Mouse (Mus musculus) stomach, adult 2 months (tissue): ENCODE data around the gene Rab29. TPM values are rescaled to one million over a fixed set of nuclear protein-coding genes. Genes with fewer than 3 reads are reported as not detected.

Experiments
- polyA plus RNA-seq: library from polyadenylated mRNA; depleted of rRNA; stranded (reverse); fragments of >200 nt; gene quantifications from 2 replicates; pipeline ENCODE4 v1.2.3, GENCODE M21; 2012; rRNA removed

The Rab29 gene
- 10.9 and 11.7 TPM in 2 replicates for polyA plus RNA-seq

DNA sequence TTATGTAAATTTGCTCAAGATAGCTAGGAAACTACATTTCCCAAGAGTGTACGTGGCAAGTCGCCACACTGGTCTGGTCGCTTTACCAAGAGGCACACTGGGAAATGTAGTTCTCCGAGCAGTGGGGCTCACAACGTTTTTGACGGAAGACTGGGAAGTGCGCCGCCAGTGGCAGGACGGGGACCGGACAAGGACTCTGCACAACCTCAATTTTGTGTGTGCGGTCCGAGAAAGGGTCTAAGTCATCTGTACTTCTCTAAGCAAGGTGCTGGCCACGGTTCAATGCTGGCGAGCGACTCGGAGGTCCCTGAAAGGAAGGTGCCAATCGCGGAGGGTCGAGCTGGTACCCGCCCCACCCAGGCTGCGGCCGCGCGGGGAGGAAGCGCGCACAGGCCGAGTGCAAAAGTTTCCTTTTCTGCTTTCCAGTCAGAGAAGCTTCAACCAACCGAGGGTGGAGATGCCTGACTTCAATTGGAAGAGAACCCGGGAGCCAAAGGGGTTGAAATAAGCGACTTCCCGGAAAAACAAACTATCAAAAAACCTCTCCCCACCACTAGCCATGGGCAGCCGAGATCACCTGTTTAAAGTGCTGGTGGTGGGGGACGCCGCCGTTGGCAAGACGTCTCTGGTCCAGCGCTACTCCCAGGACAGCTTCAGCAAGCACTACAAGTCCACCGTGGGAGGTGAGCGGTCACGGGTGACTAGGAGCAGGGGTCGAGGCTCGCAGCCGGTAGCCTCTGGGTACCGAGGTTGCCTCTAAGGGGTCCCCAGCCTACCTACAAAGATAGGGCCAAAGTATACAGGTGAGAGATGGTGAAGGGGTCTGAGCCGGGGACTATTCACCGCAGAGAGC, at the start of gene Rab29:
Rab29 (plus strand) TSS at position 132 of the 853 bp plus-strand sequence.

DNA sequence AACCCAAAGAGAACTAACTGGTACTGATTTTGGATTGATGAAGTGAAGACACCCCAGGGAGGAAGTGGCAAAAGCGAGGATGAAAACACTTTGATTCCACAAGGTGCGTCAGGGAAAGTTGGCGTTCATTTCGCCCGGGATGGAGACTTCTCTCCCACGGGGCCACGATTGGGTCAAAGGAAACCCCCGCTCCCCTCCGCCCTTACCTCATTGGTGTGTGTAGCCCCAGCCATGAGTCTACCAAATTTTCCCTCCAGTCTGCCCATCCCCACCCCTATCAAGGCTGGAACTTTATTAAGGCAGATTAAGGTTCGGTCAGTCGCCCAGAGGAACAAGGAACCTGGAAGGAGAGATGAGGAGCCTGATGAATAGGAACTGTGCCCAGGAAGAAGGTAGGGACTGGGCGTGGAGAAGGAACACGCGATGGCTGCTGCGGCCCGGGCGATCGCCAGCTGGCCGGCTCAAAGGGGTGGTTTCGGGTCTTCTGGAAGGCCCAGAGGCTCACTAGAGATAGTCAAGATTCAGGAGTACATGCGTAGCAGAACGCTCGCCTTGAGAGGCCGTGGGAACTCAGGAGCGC, 39.7 kb upstream of the Rab29 start, which contains the start of gene Slc41a1:
Slc41a1 (plus strand) TSS at position 287 of the 580 bp plus-strand sequence.

DNA sequence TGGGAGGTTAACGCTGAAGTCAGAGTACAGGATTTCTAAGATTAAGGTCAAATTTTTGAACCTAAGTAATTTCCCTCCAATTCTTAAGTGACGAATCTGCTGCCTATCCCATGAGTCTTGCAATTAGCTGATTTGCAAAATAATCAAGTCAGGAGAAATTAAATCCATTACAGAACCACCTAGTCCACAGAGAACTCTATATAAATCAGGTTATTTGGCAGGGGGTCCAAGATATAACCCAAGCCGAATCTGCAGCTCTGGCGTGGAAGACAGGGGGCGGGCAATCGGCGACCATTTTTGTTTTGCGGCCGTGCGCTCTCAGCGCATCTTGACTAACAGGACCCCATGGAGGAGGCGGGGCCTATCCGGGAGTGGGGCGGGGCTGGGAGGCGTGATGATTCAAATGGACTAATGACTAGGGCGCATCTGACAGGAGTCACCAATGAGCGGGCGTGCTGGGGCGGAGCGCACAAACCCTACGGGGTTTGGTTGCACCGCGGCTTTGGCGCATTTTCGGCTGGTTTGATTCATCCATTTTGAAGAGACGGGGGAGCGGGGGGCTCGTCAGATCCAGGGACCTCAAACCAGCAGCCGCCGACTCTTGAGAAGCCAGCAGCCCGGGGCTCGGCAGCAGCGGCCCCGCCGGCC, 43.1 kb downstream of the Rab29 start, which contains the start of gene Nucks1:
Nucks1 (plus strand) TSS at position 534 of the 648 bp plus-strand sequence.

Other genes with a start within 250 kb of the Rab29 start
- gene Ctse, start 228.9 kb upstream of the Rab29 start, polyA plus RNA-seq: 751 and 829 TPM in 2 replicates
- gene Rab7b, start 178.5 kb upstream of the Rab29 start, polyA plus RNA-seq: 1.4 and 2.0 TPM in 2 replicates
- gene Slc26a9, start 123.2 kb upstream of the Rab29 start, polyA plus RNA-seq: 35.1 and 36.0 TPM in 2 replicates
- 0.49 and 0.75 TPM in 2 replicates for gene Pm20d1, start 69.8 kb upstream of the Rab29 start, polyA plus RNA-seq
- 15.0 and 16.6 TPM in 2 replicates for gene Slc41a1, start 39.7 kb upstream of the Rab29 start, polyA plus RNA-seq
- 0.60 and 1.3 TPM in 2 replicates for gene Nucks1, start 43.3 kb downstream of the Rab29 start, polyA plus RNA-seq
- 64.9 and 67.3 TPM in 2 replicates for gene Slc45a3, start 95.7 kb downstream of the Rab29 start, polyA plus RNA-seq
- gene Elk4, start 140.4 kb downstream of the Rab29 start, polyA plus RNA-seq: 4.9 and 5.1 TPM in 2 replicates
- gene Mfsd4a, start 200.8 kb downstream of the Rab29 start, polyA plus RNA-seq: 47.6 and 79.4 TPM in 2 replicates